Mouse (Mus musculus) midbrain, embryonic 16.5 days (tissue): ENCODE results near the gene H2al2b. TPM values are rescaled to one million over a fixed set of nuclear protein-coding genes. Genes with fewer than 3 reads are reported as not detected.
"Not testable (repeated sequence)": the region's sequence is repeated elsewhere in the genome, so short reads cannot be mapped to it uniquely, and the experiment has no call there.

Source experiments
- ATAC-seq: fragments of 200-750 bp; cut with Nextera tagmentation; 2 replicates; pipeline ENCODE4 v1.8.0; 2017; ENCODE audit warnings: moderate TSS enrichment
- H3K27ac ChIP-seq: fragments of 300-500 bp; sonication (generic); 2 replicates; pipeline ENCODE4 v1.5.1; 2014; ENCODE audit warnings: mild to moderate bottlenecking, low read length, mixed read lengths
- H3K27me3 ChIP-seq: fragments of 300-500 bp; sonication (generic); 2 replicates; pipeline ENCODE4 v1.6.1; 2014; ENCODE audit warnings: low read depth, low read length, mixed read lengths; ENCODE audit not compliant: control insufficient read depth, insufficient read depth
- H3K36me3 ChIP-seq: fragments of 300-500 bp; sonication (generic); 2 replicates; pipeline ENCODE4 v1.6.1; 2014; ENCODE audit warnings: mild to moderate bottlenecking, low read length, moderate library complexity, mixed read lengths; ENCODE audit not compliant: control insufficient read depth, insufficient read depth
- H3K4me1 ChIP-seq: fragments of 300-500 bp; sonication (generic); 2 replicates; pipeline ENCODE4 v1.6.1; 2014; ENCODE audit warnings: mild to moderate bottlenecking, low read length, mixed read lengths; ENCODE audit not compliant: control insufficient read depth, insufficient read depth
- H3K4me2 ChIP-seq: fragments of 300-500 bp; sonication (generic); 2 replicates; pipeline ENCODE4 v1.6.1; 2014; ENCODE audit warnings: mild to moderate bottlenecking, low read length, mixed read lengths
- H3K4me3 ChIP-seq: fragments of 300-500 bp; sonication (generic); 2 replicates; pipeline ENCODE4 v1.5.1; 2014; ENCODE audit warnings: low read depth, mild to moderate bottlenecking, low read length, moderate library complexity, mixed read lengths
- H3K9ac ChIP-seq: fragments of 300-500 bp; sonication (generic); 2 replicates; pipeline ENCODE4 v1.6.1; 2014; ENCODE audit warnings: low read depth, low read length, mixed read lengths
- H3K9me3 ChIP-seq: fragments of 300-500 bp; sonication (generic); replicated peaks from 2 replicates; pipeline ENCODE4 v1.6.1; 2014; ENCODE audit warnings: mild to moderate bottlenecking, low read length, mixed read lengths; ENCODE audit not compliant: control insufficient read depth, poor library complexity, severe bottlenecking
- WGBS: fragments of 180-500 bp; shearing (Covaris S2); extraction: QIAGEN DNeasy Blood & Tissue Kit; methylation state at CpG from one replicate; pipeline ENCODE4 v1.1.7; 2014; 5-methylcytosine and 5-hydroxymethylcytosine counted together
- polyA plus RNA-seq: library from polyadenylated mRNA; unstranded; fragments of >200 nt; fragmentation: Nextera tagmentation; extraction: Ambion mirVana; gene quantifications from 2 replicates; pipeline ENCODE4 v1.2.1, GENCODE M21; 2015

Gene H2al2b
- not detected in 2 replicates for polyA plus RNA-seq

GRCm38 (mm10) chrY:2720574-2720973, at the start of gene H2al2b:
Gene H2al2b (minus strand): TSS chrY:2720674.
- not testable (repeated sequence) for H3K4me3 ChIP-seq, H3K27ac ChIP-seq, H3K4me1 ChIP-seq, ATAC-seq, H3K9ac ChIP-seq, H3K36me3 ChIP-seq, H3K27me3 ChIP-seq, H3K9me3 ChIP-seq, H3K4me2 ChIP-seq
- WGBS = no CpG with 5 or more reads among the region's 4 CpGs

Other genes starting within 250 kb of the H2al2b start
- not detected in 2 replicates for gene H2al2c, start 121.6 kb downstream of the H2al2b start, polyA plus RNA-seq
- gene Sry, start 57.0 kb downstream of the H2al2b start, polyA plus RNA-seq = not detected in 2 replicates
- 0.17 TPM in 1 of 2 replicates, not detected in the other for gene Gm4064, start 75.5 kb upstream of the H2al2b start, polyA plus RNA-seq
- not detected in 2 replicates for gene Rbmy, start 110.0 kb upstream of the H2al2b start, polyA plus RNA-seq
- not detected in 2 replicates for gene Gm10256, start 110.0 kb upstream of the H2al2b start, polyA plus RNA-seq
- not detected in 2 replicates for gene Gm10352, start 180.3 kb upstream of the H2al2b start, polyA plus RNA-seq
- gene Gm29289, start 211.9 kb upstream of the H2al2b start, polyA plus RNA-seq = not detected in 2 replicates